Mouse (Mus musculus) liver, adult 2 months (tissue): Measurements from ENCODE around the gene Maml1. TPM values are rescaled to one million over a fixed set of nuclear protein-coding genes. Genes with fewer than 3 reads are reported as not detected.

Experiments used
- DNase-seq: peaks from one replicate; pipeline ENCODE4 v3.0.0-alpha.2; 2011; ENCODE audit warnings: low read depth, low spot score; ENCODE audit errors: extremely low read depth
- H3K27ac ChIP-seq: fragments of 200-500 bp; replicated peaks from 2 replicates; pipeline ENCODE4 v1.5.1; 2012; ENCODE audit warnings: low read depth, mild to moderate bottlenecking, control low read depth, inconsistent platforms, low read length; ENCODE audit not compliant: insufficient read depth
- H3K27me3 ChIP-seq: fragments of 200-500 bp; 2 replicates; pipeline ENCODE4 v1.6.1; 2012; ENCODE audit warnings: mild to moderate bottlenecking, moderate library complexity, low read length, inconsistent platforms; ENCODE audit not compliant: control insufficient read depth, insufficient read depth
- H3K36me3 ChIP-seq: fragments of 200-500 bp; 2 replicates; pipeline ENCODE4 v1.6.1; 2012; ENCODE audit warnings: low read length, inconsistent platforms; ENCODE audit not compliant: control insufficient read depth, insufficient read depth
- H3K4me1 ChIP-seq: fragments of 200-500 bp; 2 replicates; pipeline ENCODE4 v1.6.1; 2011; ENCODE audit warnings: low read length; ENCODE audit not compliant: control insufficient read depth, insufficient read depth
- H3K4me3 ChIP-seq: fragments of 200-500 bp; 2 replicates; pipeline ENCODE4 v1.5.1; 2011; ENCODE audit warnings: low read depth, mild to moderate bottlenecking, control low read depth, low read length, moderate library complexity; ENCODE audit not compliant: insufficient read depth
- H3K79me2 ChIP-seq: fragments of 200-500 bp; 2 replicates; pipeline ENCODE4 v1.6.1; 2012; ENCODE audit warnings: inconsistent platforms, mild to moderate bottlenecking, low read length, moderate library complexity; ENCODE audit not compliant: control insufficient read depth, insufficient read depth
- H3K9ac ChIP-seq: fragments of 200-500 bp; 2 replicates; pipeline ENCODE4 v1.6.1; 2012; ENCODE audit warnings: low read depth, mild to moderate bottlenecking, control low read depth, inconsistent platforms, low read length
- CTCF ChIP-seq: fragments of 200-500 bp; IDR thresholded peaks from 2 replicates; pipeline ENCODE4 v1.5.1; 2011; ENCODE audit warnings: low read depth, low read length, control low read depth
- POLR2A ChIP-seq: fragments of 200-500 bp; IDR thresholded peaks from 2 replicates; pipeline ENCODE4 v1.6.1; 2011; ENCODE audit warnings: low read length, control low read depth; ENCODE audit not compliant: insufficient read depth; ENCODE audit errors: extremely low read depth
- WGBS: fragments of 180-500 bp; shearing (Covaris S2); methylation state at CpG from one replicate; pipeline ENCODE4 v1.1.7; 2018; 5-methylcytosine and 5-hydroxymethylcytosine counted together
- polyA plus RNA-seq: library from polyadenylated mRNA; depleted of rRNA; stranded (reverse); fragments of >200 nt; gene quantifications from 2 replicates; pipeline ENCODE4 v1.2.3, GENCODE M21; 2012
- total RNA-seq: library from RNA; depleted of rRNA; stranded (reverse); fragments of >200 nt; gene quantifications from 2 replicates; pipeline ENCODE4 v1.2.3, GENCODE M21; 2014

Maml1 gene
- total and polyA plus RNA-seq, 2 experiments: 3.1 to 8.3 TPM

DNA sequence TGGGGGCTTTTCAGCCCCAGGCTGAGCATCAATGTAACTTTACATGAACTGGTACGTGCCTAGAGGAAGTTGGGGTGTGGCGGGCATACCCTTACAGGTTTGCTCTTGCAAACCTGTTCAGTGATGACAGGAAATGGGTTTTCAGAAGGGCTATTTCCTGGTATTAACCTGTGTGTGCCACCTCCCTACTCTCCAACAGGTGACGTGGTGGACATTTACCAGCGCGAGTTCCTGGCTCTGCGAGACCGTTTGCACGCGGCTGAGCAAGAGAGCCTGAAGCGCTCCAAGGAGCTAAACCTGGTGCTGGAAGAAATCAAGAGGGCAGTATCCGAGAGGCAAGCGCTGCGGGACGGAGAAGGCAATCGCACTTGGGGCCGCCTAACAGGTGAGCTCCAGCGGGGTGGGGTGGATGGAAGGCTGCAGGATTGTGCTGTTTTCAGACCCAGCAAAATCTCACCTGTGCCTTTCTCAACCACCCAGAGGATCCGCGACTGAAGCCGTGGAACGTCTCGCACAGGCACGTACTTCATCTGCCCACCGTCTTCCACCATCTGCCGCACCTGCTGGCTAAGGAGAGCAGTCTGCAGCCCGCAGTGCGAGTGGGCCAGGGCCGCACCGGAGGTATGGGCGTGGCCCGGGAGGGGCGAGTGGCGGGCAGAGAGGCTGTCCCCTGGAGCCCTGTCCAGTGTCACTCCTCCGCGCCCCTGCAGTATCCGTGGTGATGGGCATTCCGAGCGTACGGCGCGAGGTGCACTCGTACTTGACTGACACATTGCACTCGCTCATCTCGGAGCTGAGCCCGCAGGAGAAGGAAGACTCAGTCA lies 61.4 kb downstream of the Maml1 start:
- WGBS: 81% methylated on average over 45 of the region's 45 CpGs
- peaks cover 11% of the 10 kb centered on the region; the same call in 1 of the 2 replicates for H3K79me2 ChIP-seq
- no peak overlapping the region for H3K4me3 ChIP-seq
- no peak overlapping the region for H3K27ac ChIP-seq
- H3K9ac ChIP-seq: no peak overlapping the region
- H3K27me3 ChIP-seq: no peaks in the 10 kb centered on the region
- TF ChIP-seq CTCF: no peak
- TF ChIP-seq POLR2A: no peak
- peaks cover 26% of the 10 kb centered on the region for H3K4me1 ChIP-seq
- peaks cover 5% of the 10 kb centered on the region; the same call in 1 of the 2 replicates for H3K36me3 ChIP-seq
- no peak for DNase-seq

DNA sequence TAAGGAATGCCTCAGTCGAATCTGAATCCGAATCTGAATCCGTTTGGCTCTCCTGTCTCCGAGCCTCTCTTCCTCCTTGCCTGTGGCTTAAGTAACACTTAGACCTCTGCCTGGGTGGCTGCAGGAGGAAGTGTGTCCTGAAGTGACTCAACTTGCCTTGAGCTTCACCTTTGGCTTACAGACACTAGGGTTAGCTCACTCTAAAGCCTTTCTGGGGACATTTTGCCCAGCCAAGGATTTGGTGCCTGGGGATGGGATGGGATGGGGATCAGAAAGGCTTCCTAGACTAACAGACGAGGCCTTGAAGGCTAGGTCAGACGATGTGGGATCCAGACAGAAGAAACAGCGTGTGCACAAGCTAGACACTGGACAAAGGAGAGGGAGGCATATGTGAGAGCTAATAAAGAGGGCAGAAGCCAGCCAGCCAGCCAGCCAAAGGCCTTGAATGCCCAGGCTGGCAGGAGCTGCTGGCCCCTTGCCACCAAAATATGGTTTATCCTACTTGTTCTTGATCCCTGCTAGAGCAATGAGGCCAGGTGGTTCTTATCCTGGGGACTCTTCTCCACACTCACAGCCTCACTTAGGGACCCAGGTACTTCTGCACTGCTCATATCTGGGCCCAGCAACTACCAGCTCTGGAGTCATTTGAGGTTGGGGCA lies 62.7 kb downstream of the Maml1 start:
- no peaks in the 10 kb centered on the region for H3K27me3 ChIP-seq
- WGBS: 71% methylated on average over 7 of the region's 7 CpGs
- peak; percentile 42 for DNase-seq
- peaks cover 15% of the 10 kb centered on the region; the same call in 1 of the 2 replicates for H3K79me2 ChIP-seq
- no peak overlapping the region for H3K27ac ChIP-seq
- H3K4me1 ChIP-seq: peaks cover 26% of the 10 kb centered on the region
- peaks cover 5% of the 10 kb centered on the region; the same call in 1 of the 2 replicates for H3K36me3 ChIP-seq
- TF ChIP-seq CTCF (no peak), POLR2A (no peak)
- H3K9ac ChIP-seq: 0 out of 2 replicates have a peak overlapping the region, but pooled peaks have one; percentile 7
- H3K4me3 ChIP-seq: no peak overlapping the region

DNA sequence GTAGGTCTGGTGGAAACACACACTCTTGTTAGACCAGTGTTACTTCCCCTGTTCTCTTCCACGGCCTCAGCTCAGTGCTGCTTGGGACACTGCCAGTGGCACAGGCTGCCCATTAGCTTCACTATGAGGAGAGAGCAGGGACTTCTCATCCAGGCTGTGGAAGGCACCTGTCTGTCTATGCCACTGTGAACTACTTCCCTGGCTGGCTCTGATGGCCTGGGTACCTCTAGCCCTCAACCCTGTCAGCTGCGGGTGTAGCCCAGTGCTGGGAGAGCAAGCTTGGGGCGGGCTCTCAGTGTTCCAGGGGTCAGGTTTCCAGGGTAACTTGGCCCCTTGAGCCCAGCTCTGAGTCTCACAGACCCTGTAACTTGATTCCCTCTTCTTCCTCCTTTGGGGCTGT lies 63.3 kb downstream of the Maml1 start:
- no peak for DNase-seq
- peaks cover 15% of the 10 kb centered on the region; the same call in 1 of the 2 replicates for H3K79me2 ChIP-seq
- WGBS: 55% methylated on average over 3 of the region's 3 CpGs
- TF ChIP-seq POLR2A: no peak
- TF ChIP-seq CTCF: no peak
- H3K36me3 ChIP-seq: peaks cover 2% of the 10 kb centered on the region; the same call in 1 of the 2 replicates
- no peak overlapping the region for H3K4me3 ChIP-seq
- H3K4me1 ChIP-seq: peaks cover 29% of the 10 kb centered on the region
- no peak overlapping the region for H3K27ac ChIP-seq
- peak overlapping the region; percentile 13; the same call in 1 of the 2 replicates for H3K9ac ChIP-seq
- H3K27me3 ChIP-seq: no peaks in the 10 kb centered on the region

DNA sequence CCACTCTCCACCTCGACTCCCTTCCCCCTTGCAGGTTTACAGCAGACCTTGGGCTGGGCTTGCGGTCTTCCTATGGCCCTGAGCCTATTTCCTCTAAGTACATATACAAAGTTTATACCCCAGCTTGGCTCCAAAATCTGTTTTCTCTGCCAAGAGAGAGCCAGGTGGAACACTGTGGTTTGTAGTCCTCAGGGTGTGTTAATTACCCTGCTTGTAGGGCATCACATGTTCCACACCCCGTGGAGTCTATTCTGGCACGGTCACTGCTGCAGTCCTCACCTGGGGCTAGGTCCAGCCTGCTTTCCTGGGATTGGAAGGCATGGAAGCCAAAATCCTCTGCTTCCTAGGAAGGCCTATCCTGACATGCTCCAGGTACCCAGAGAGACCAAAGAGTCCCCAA lies 64.4 kb downstream of the Maml1 start:
- no peaks in the 10 kb centered on the region for H3K27me3 ChIP-seq
- H3K36me3 ChIP-seq: no peaks in the 10 kb centered on the region
- H3K27ac ChIP-seq: no peak overlapping the region
- H3K79me2 ChIP-seq: peaks cover 15% of the 10 kb centered on the region; the same call in 1 of the 2 replicates
- DNase-seq: no peak
- TF ChIP-seq CTCF: no peak
- no peak for TF ChIP-seq POLR2A
- H3K4me3 ChIP-seq: no peak overlapping the region
- no peak overlapping the region for H3K9ac ChIP-seq
- H3K4me1 ChIP-seq: peaks cover 29% of the 10 kb centered on the region
- WGBS: 56% methylated on average over 4 of the region's 4 CpGs

DNA sequence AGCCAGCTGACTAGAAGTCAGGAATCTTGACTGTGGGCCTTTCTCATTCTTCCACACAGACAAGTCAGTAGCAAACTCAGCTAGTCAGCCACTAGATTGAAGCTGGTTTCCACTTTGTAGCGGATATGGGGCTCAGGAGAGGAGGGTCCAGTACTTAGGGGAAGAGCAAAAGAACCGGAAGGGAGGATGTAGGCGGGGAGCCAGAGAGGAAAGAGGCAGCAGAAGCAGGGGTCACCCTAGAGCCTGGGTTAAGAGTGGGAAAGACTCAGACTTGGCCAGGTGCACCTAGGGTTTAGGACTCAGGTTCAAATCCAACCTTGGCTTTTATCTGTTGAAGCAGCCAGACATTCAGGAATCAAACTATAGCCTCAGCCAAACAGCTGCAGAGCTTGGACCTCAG lies 64.9 kb downstream of the Maml1 start:
- Histone ChIP-seq H3K27ac (0 out of 2 replicates have a peak overlapping the region, but pooled peaks have one; percentile 17), H3K79me2 (peaks cover 15% of the 10 kb centered on the region; the same call in 1 of the 2 replicates), H3K9ac (no peak overlapping the region), H3K4me1 (peaks cover 29% of the 10 kb centered on the region), H3K27me3 (no peaks in the 10 kb centered on the region), H3K4me3 (no peak overlapping the region), H3K36me3 (no peaks in the 10 kb centered on the region)
- no peak for DNase-seq
- 64% methylated on average over 3 of the region's 3 CpGs for WGBS
- TF ChIP-seq CTCF: no peak
- TF ChIP-seq POLR2A: no peak
